Mouse (Mus musculus) liver, embryonic 11.5 days (tissue): ENCODE measurements around the gene Gmppa. TPM values are rescaled to one million over a fixed set of nuclear protein-coding genes. Genes with fewer than 3 reads are reported as not detected.
A peak's percentile ranks its signal among the peaks of the same experiment; 100 is the strongest.

ENCODE experiments used
- ATAC-seq: fragments of 200-750 bp; cut with Nextera tagmentation; replicated peaks from 2 replicates; pipeline ENCODE4 v1.8.0; 2017; ENCODE audit warnings: moderate number of reproducible peaks, mild to moderate bottlenecking, moderate TSS enrichment, moderate library complexity; ENCODE audit not compliant: low FRiP score
- DNase-seq: peaks from one replicate; pipeline ENCODE4 v3.0.0-alpha.2; 2017; ENCODE audit warnings: low spot score
- H3K27ac ChIP-seq: fragments of 300-500 bp; sonication (generic); 2 replicates; pipeline ENCODE4 v1.5.1; 2014; ENCODE audit warnings: mild to moderate bottlenecking, low read depth, low read length, control low read depth
- H3K27me3 ChIP-seq: fragments of 300-500 bp; sonication (generic); replicated peaks from 2 replicates; pipeline ENCODE4 v1.6.1; 2014; ENCODE audit warnings: low read length, mixed read lengths; ENCODE audit not compliant: control insufficient read depth, insufficient read depth
- H3K36me3 ChIP-seq: fragments of 300-500 bp; sonication (generic); 2 replicates; pipeline ENCODE4 v1.6.1; 2014; ENCODE audit warnings: mild to moderate bottlenecking, low read length, moderate library complexity, mixed read lengths; ENCODE audit not compliant: control insufficient read depth, insufficient read depth
- H3K4me1 ChIP-seq: fragments of 300-500 bp; sonication (generic); replicated peaks from 2 replicates; pipeline ENCODE4 v1.6.1; 2014; ENCODE audit warnings: low read length, mixed read lengths; ENCODE audit not compliant: control insufficient read depth, insufficient read depth
- H3K4me2 ChIP-seq: fragments of 300-500 bp; sonication (generic); 2 replicates; pipeline ENCODE4 v1.6.1; 2014; ENCODE audit warnings: mild to moderate bottlenecking, control low read depth, moderate library complexity
- H3K4me3 ChIP-seq: fragments of 300-500 bp; sonication (generic); 2 replicates; pipeline ENCODE4 v1.5.1; 2014; ENCODE audit warnings: low read depth, low read length, control low read depth
- H3K9ac ChIP-seq: fragments of 300-500 bp; sonication (generic); 2 replicates; pipeline ENCODE4 v1.6.1; 2014; ENCODE audit warnings: low read depth, low read length, control low read depth
- H3K9me3 ChIP-seq: fragments of 300-500 bp; sonication (generic); 2 replicates; pipeline ENCODE4 v1.6.1; 2016; ENCODE audit warnings: low read length, inconsistent platforms, mixed read lengths; ENCODE audit not compliant: control insufficient read depth
- WGBS: fragments of 180-500 bp; shearing (Covaris S2); extraction: QIAGEN DNeasy Blood & Tissue Kit; methylation state at CpG from one replicate; pipeline ENCODE4 v1.1.7; 2014; 5-methylcytosine and 5-hydroxymethylcytosine counted together
- polyA plus RNA-seq: library from polyadenylated mRNA; unstranded; fragments of >200 nt; fragmentation: Nextera tagmentation; extraction: Ambion mirVana; gene quantifications from 2 replicates; pipeline ENCODE4 v1.2.1, GENCODE M21; 2014

The Gmppa gene
- polyA plus RNA-seq, 1 experiment from 2014 or later = 69.1 TPM

DNA sequence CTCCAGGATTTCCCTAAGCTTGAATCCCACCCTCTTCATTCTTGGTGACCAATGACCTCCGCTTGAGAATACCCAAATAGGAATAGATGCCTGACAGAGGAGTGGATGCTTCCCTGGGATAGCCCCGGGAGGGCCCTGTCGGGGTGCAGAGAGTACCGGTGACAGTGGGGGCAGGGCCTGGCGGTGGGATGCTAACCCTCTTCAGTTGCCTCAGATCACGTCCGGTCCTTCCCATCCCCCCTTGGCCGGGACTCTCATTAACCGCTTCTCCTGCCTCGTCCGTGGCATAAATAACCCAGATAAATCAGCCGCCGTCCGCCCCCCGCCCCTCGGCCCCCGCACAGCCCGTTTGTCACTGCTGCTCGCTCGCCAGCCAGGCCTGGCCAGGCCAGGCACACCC, 10.9 kb downstream of the Gmppa start:
- peak; percentile 70 for DNase-seq

DNA sequence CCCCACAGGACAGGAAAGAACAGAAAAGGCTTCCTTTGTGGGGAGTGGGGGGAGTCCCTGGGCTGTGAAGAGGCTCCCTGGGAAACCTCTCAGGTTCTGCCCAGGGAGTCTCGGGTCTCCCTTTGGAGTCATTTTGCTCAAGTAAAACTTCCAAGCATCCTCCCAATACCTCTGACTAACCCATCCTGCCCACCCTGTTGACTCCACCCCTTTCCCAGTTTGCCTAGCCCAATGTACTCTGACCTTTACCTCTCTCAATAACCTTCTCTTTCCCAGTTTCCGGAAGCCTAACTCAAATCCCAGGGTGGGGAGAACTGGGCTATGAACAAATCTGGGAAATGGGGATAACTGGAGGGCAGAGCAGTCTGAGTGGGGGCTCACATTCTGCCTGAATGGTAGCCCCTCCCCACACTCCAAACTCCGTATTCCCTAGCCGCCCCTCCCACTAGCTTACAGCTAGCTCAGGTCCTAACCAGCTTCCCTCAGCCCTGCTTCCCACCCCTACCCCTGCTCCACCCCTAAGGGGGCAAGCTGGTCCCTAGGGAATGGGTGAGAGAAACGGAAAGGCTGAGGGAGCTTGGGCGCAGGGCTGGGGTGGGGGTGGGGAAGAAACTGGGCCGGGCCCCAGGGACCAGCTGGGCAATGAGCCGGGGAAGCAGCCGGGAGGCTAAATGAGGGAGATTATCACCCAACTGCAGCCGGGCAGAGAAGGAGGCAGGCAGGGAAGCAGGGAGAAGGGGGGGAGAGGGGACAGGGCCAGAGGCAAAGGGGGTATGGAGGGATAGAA, 11.7 kb downstream of the Gmppa start:
- WGBS = 3% methylated on average over 10 of the region's 10 CpGs
- H3K9ac ChIP-seq = peak overlapping the region; percentile 46
- ATAC-seq (peak; percentile 15; the same call in 1 of the 2 replicates), DNase-seq (no peak)
- peak overlapping the region; percentile 40; the same call in 1 of the 2 replicates for H3K4me3 ChIP-seq
- no peaks in the 10 kb centered on the region for H3K9me3 ChIP-seq
- H3K4me2 ChIP-seq = peak overlapping the region; percentile 70
- H3K27me3 ChIP-seq = peaks cover 60% of the 10 kb centered on the region
- peaks cover 78% of the 10 kb centered on the region for H3K4me1 ChIP-seq
- no peaks in the 10 kb centered on the region for H3K36me3 ChIP-seq
- H3K27ac ChIP-seq = peak overlapping the region; percentile 83

More for the DNA sequence above, 10.9 kb downstream of the Gmppa start:
- 2% methylated on average over 20 of the region's 20 CpGs for WGBS
- peaks cover 52% of the 10 kb centered on the region for H3K27me3 ChIP-seq
- peak overlapping the region; percentile 83 for H3K27ac ChIP-seq
- ATAC-seq = no peak
- H3K4me1 ChIP-seq = peaks cover 78% of the 10 kb centered on the region
- no peaks in the 10 kb centered on the region; the same call in 1 of the 2 replicates for H3K36me3 ChIP-seq
- peak overlapping the region; percentile 70 for H3K4me2 ChIP-seq
- H3K9me3 ChIP-seq = no peaks in the 10 kb centered on the region
- peak overlapping the region; percentile 46 for H3K9ac ChIP-seq
- H3K4me3 ChIP-seq = peak overlapping the region; percentile 40

DNA sequence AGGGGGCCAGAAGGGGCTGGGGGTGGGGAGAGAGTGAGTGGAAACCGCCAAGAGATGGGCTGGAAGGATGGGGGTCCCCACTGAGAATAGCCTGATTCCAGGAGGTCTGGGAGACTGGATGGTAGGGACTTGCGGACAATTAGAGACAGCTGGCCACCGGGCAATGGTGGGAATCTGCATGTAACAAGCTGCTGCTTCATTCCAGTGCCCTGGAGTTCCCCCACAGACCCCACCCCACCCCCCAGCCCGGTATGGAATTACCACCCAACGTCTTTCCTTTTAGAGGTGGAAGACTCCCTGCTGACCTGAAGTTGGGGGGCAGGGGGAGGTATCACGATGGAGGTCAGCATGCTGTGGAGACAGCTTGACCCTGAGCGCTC, 12.3 kb downstream of the Gmppa start:
- H3K9ac ChIP-seq = no peak overlapping the region
- no peaks in the 10 kb centered on the region for H3K36me3 ChIP-seq
- DNase-seq = no peak
- H3K4me2 ChIP-seq = peak overlapping the region; percentile 70
- H3K27ac ChIP-seq = peak overlapping the region; percentile 83
- no peaks in the 10 kb centered on the region for H3K9me3 ChIP-seq
- ATAC-seq = no peak
- WGBS = under 1% methylated on average over 7 of the region's 7 CpGs
- peak overlapping the region; percentile 22; the same call in 1 of the 2 replicates for H3K4me3 ChIP-seq
- peaks cover 77% of the 10 kb centered on the region for H3K4me1 ChIP-seq
- H3K27me3 ChIP-seq = peaks cover 66% of the 10 kb centered on the region

DNA sequence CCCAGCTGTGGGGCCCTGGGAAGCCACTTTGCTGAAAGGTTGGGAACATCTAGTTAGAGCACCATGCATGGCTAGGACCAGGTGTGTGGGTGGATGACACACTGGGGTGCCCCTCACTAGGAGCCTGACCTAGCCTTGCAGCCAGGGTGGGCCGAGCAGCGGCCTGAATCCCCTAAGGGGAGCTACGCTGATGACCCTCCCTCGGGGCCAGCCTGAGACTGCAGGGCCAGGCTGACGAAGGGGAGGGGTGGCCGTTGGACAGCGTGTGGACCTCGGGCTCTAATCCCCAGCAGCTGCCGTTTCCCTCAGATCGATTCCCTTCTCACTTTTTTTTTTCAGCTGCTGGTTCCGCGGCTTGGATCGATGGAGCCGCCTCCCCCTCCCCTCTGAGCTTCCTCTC, 13.2 kb downstream of the Gmppa start:
- DNase-seq (no peak), ATAC-seq (no peak)
- H3K9me3 ChIP-seq = no peaks in the 10 kb centered on the region
- H3K4me3 ChIP-seq = no peak overlapping the region
- peaks cover 73% of the 10 kb centered on the region for H3K4me1 ChIP-seq
- 2% methylated on average over 14 of the region's 14 CpGs for WGBS
- peaks cover 75% of the 10 kb centered on the region for H3K27me3 ChIP-seq
- H3K4me2 ChIP-seq = peak overlapping the region; percentile 7; the same call in 1 of the 2 replicates
- H3K27ac ChIP-seq = 0 out of 2 replicates have a peak overlapping the region, but pooled peaks have one; percentile 4
- no peaks in the 10 kb centered on the region for H3K36me3 ChIP-seq
- H3K9ac ChIP-seq = no peak overlapping the region

DNA sequence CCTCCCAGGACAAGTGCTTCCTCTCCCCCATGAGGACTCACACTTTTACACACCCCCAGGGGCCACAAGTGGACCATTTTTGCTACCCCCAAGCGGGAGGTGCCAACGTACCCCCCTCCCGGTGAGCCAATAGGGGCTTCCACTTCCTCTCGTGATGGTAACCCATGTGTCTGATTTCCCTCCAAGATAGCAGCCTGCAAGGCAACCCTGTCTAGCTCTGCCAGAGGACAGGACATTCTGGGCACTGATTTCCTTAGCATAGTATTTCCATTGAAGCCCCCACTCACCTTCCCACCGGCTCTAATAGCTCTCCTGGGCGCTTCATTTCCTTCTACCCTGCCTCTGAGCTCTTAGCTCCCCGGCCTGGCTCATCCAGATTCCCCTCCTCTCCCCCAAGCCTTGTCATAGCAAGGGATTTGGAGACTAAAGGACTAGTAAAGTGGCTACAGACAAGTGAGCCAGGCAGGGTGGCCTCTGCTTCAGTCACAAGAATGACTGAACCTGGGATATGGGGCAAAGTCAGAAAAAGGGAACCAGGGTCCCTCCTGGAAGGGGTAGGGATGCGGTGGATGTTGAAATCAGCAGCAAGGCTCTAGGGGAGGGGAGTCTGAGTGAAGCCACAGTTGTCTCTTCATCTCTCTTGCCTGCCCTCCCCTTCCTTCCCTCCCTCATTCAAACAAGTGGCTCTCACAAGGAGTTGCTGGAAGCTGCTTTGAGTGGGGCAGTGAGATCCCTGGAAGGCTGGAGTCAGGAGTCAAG, 13.8 kb downstream of the Gmppa start:
- Histone ChIP-seq H3K4me2 (peak overlapping the region; percentile 73), H3K4me3 (peak overlapping the region; percentile 49), H3K9me3 (no peaks in the 10 kb centered on the region), H3K27me3 (peaks cover 76% of the 10 kb centered on the region), H3K4me1 (peaks cover 67% of the 10 kb centered on the region), H3K36me3 (no peaks in the 10 kb centered on the region), H3K27ac (no peak overlapping the region), H3K9ac (0 out of 2 replicates have a peak overlapping the region, but pooled peaks have one; percentile 50)
- WGBS = 3% methylated on average over 8 of the region's 8 CpGs
- ATAC-seq (no peak), DNase-seq (peak; percentile 51)

DNA sequence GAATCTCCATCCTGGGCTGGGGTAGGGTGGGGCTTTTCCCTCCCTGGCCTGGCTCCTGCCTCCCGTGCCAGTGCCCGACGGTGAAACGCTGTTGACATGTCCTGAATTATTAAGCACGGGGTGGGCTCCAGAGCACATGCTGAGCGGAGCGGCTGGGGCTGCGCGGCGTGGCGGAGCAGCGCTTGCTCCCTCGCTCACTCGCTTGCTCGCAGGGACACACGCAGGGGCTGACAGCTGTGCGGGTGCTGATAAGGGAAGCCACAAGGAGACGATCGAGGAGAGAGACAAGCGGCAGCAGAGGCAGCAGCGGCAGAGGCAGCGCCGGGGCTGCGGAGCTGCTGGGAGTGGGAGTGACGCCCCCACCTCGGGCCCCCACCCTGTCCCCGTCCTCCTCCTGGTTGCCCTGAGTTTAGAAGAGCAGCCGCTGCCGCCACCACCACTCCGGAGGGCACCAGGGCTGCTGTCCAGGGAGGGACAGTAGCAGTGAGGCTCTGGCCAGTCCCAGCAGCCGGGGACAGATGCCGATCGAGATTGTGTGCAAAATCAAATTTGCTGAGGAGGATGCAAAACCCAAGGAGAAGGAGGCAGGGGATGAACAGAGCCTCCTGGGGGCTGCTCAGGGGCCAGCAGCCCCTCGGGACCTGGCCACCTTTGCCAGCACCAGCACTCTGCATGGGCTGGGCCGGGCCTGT, 14.7 kb downstream of the Gmppa start, which contains the start of gene Asic4:
Gene Asic4 (plus strand): TSS at position 123 of the 692 bp plus-strand sequence.
- 4% methylated on average over 35 of the region's 35 CpGs for WGBS
- DNase-seq = peak; percentile 55
- H3K36me3 ChIP-seq = no peaks in the 10 kb centered on the region
- peak within 1 kb of the TSS; percentile 50 for H3K9ac ChIP-seq
- peak within 1 kb of the TSS; percentile 73 for H3K4me2 ChIP-seq
- no peaks in the 10 kb centered on the region for H3K9me3 ChIP-seq
- peaks cover 58% of the 10 kb centered on the region for H3K4me1 ChIP-seq
- no peak within 1 kb of the TSS; the same call in 1 of the 2 replicates for H3K27ac ChIP-seq
- peak; percentile 60 for ATAC-seq
- H3K27me3 ChIP-seq = peaks cover 84% of the 10 kb centered on the region
- peak within 1 kb of the TSS; percentile 49 for H3K4me3 ChIP-seq

DNA sequence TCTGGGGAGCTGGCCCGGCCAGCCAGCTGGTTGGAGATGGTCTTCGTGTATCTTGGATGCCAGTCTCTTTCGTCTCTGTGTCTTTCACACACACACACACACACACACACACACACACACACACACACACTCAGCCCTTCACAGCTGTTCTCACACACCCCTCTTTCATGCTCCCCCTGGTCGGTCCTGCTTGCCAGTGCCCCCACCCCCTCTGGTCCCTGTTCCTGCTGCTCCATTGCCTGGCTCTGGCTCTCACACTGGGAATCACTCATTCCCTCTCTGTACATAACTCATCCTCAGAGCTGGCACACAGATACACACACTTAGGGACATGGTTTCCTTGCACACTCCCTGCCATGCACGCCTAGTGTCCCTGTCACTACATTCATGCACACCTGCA, 16.2 kb downstream of the Gmppa start:
- H3K36me3 ChIP-seq = no peaks in the 10 kb centered on the region
- DNase-seq = no peak
- ATAC-seq = no peak
- no peak overlapping the region for H3K4me3 ChIP-seq
- H3K27ac ChIP-seq = no peak overlapping the region
- WGBS = 56% methylated on average over 5 of the region's 5 CpGs
- peaks cover 49% of the 10 kb centered on the region for H3K4me1 ChIP-seq
- no peak overlapping the region for H3K9ac ChIP-seq
- peaks cover 95% of the 10 kb centered on the region for H3K27me3 ChIP-seq
- no peaks in the 10 kb centered on the region for H3K9me3 ChIP-seq
- H3K4me2 ChIP-seq = peak overlapping the region; percentile 73; the same call in 1 of the 2 replicates

DNA sequence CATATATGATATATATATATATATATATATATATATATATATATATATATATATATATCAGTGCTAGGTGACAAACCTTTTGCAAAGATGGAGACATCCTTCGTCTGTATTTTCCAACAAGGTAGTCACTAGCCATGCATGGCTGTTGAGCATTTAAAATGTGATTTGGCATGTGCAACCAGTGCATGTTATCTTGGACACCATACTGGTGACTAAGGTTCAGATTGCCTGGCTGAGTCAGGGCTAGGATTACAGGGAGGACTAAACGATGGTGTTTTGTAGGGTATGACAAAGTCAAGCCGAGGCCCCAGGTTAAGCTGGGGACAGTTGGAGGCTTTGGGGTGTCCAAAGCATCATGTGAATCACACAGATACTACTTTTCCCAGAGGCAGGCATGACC, 19.7 kb downstream of the Gmppa start:
- Histone ChIP-seq H3K9me3 (no peaks in the 10 kb centered on the region), H3K4me1 (peaks cover 34% of the 10 kb centered on the region), H3K4me3 (no peak overlapping the region), H3K36me3 (no peaks in the 10 kb centered on the region), H3K9ac (no peak overlapping the region), H3K27ac (no peak overlapping the region), H3K27me3 (peaks cover 91% of the 10 kb centered on the region), H3K4me2 (no peak overlapping the region)
- DNase-seq (no peak), ATAC-seq (no peak)
- WGBS = 62% methylated on average over 3 of the region's 3 CpGs
